Mouse (Mus musculus) NIH3T3 (cell line): ENCODE measurements around the gene Cracr2b.

Experiments
- DNase-seq: peaks from one replicate; pipeline ENCODE4 v3.0.0-alpha.2; 2012; ENCODE audit warnings: low read depth

Cracr2b gene

GRCm38 (mm10) chr7:141469901-141470636, 9.2 kb downstream of the Cracr2b start:
- DNase-seq, result no peak

GRCm38 (mm10) chr7:141470637-141470944, 9.7 kb downstream of the Cracr2b start:
- DNase-seq, result no peak

- DNase-seq, result no peak
Observed at GRCm38 (mm10) chr7:141471236-141471635, 10.3 kb downstream of the Cracr2b start.

GRCm38 (mm10) chr7:141472226-141472625, 11.3 kb downstream of the Cracr2b start:
- no peak for DNase-seq

GRCm38 (mm10) chr7:141472763-141473162, 11.9 kb downstream of the Cracr2b start:
- DNase-seq, result no peak

GRCm38 (mm10) chr7:141474160-141474559, 13.3 kb downstream of the Cracr2b start:
- no peak for DNase-seq

- DNase-seq, result peak; percentile 88
Observed at GRCm38 (mm10) chr7:141475011-141475804, 14.3 kb downstream of the Cracr2b start, which contains the start of the genes Polr2l and Tspan4. Polr2l (minus strand) TSS chr7:141475132. Tspan4 (plus strand) TSS chr7:141475240.

GRCm38 (mm10) chr7:141475805-141476158, 14.9 kb downstream of the Cracr2b start:
- DNase-seq, result peak; percentile 33

GRCm38 (mm10) chr7:141476226-141476980, 15.5 kb downstream of the Cracr2b start:
- DNase-seq, result peak; percentile 91

- peak; percentile 76 for DNase-seq
Observed at GRCm38 (mm10) chr7:141476981-141477370, 16.1 kb downstream of the Cracr2b start.

- DNase-seq, result peak; percentile 52
Observed at GRCm38 (mm10) chr7:141477578-141478269, 16.8 kb downstream of the Cracr2b start.

- DNase-seq, result no peak
Observed at GRCm38 (mm10) chr7:141478270-141478748, 17.4 kb downstream of the Cracr2b start.

GRCm38 (mm10) chr7:141480842-141481497, 20.1 kb downstream of the Cracr2b start:
- DNase-seq, result peak; percentile 77

GRCm38 (mm10) chr7:141481498-141482401, 20.9 kb downstream of the Cracr2b start:
- no peak for DNase-seq

- no peak for DNase-seq
Observed at GRCm38 (mm10) chr7:141482531-141483024, 21.7 kb downstream of the Cracr2b start.

GRCm38 (mm10) chr7:141483114-141483653, 22.3 kb downstream of the Cracr2b start:
- DNase-seq, result no peak

GRCm38 (mm10) chr7:141484186-141485120, 23.6 kb downstream of the Cracr2b start:
- DNase-seq, result no peak

- DNase-seq, result no peak
Observed at GRCm38 (mm10) chr7:141485186-141485585, 24.3 kb downstream of the Cracr2b start.

GRCm38 (mm10) chr7:141485606-141486005, 24.7 kb downstream of the Cracr2b start:
- DNase-seq, result no peak
